Mouse (Mus musculus): ENCODE measurements around the gene Ppp1r3g. TPM values are rescaled to one million over a fixed set of nuclear protein-coding genes. Genes with fewer than 3 reads are reported as not detected.
"Not testable (repeated sequence)": the region's sequence is repeated elsewhere in the genome, so short reads cannot be mapped to it uniquely, and the experiment has no call there.

The Ppp1r3g gene
- total RNA-seq, 2 experiments from 2014 or later: 16.5 to 17.1 TPM

- DNase-seq (ENCODE audit: low spot score in 2 of 2): no peak
- intact Hi-C loops (cut with DNase I): no loop called here
Observed at GRCm38 (mm10) chr13:35989329-35989728, 30.7 kb downstream of the Ppp1r3g start.

- DNase-seq (ENCODE audit: low spot score in 2 of 2); intact Hi-C loops (cut with DNase I): not testable (repeated sequence)
Observed at GRCm38 (mm10) chr13:35991185-35991584, 32.5 kb downstream of the Ppp1r3g start.

DNA sequence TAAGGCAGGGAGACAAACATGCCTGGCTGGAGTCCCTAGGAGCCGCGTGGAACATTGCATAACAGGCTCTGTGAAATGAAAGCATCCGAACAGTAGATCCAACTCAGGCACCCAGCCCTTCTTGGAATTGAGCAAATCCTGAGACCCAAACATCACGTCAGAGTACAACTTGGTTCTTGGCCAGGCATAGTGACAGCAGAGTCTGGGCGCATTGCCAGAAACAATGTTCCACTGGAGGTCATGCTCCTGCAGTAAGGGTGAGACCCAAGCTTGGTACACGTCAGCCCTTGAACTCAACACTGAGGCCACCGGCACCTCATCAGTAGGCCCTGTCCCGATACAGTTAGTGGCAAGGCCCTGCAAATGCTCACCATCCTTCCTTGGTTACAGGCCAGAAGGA, 35.4 kb downstream of the Ppp1r3g start:
- peak; percentile 45 to 60 for DNase-seq (ENCODE audit: low spot score in 2 of 2)
- intact Hi-C loops (cut with DNase I): no loop called here

GRCm38 (mm10) chr13:35995231-35995630, 36.6 kb downstream of the Ppp1r3g start:
- intact Hi-C loops (cut with DNase I): no loop called here
- DNase-seq (ENCODE audit: low spot score in 2 of 2): no peak

- intact Hi-C loops (cut with DNase I): no loop called here
- no peak for DNase-seq (ENCODE audit: low spot score in 2 of 2)
Observed at GRCm38 (mm10) chr13:35995696-35996426, 37.2 kb downstream of the Ppp1r3g start.

GRCm38 (mm10) chr13:35997606-35998005, 39.0 kb downstream of the Ppp1r3g start:
- DNase-seq (ENCODE audit: low spot score in 2 of 2): no peak
- intact Hi-C loops (cut with DNase I): no loop called here

GRCm38 (mm10) chr13:36000798-36001197, 42.2 kb downstream of the Ppp1r3g start:
- intact Hi-C loops (cut with DNase I): no loop called here
- no peak for DNase-seq (ENCODE audit: low spot score in 2 of 2)

GRCm38 (mm10) chr13:36009981-36010380, 51.3 kb downstream of the Ppp1r3g start:
- intact Hi-C loops (cut with DNase I): no loop called here
- no peak for DNase-seq (ENCODE audit: low spot score in 2 of 2)

GRCm38 (mm10) chr13:36015636-36016035, 57.0 kb downstream of the Ppp1r3g start:
- no peak for DNase-seq (ENCODE audit: low spot score in 2 of 2)
- intact Hi-C loops (cut with DNase I): loop anchor here (5.0 kb wide), 1 partner anchor 102 kb away; the partner anchor contains the start of genes Fars2 and Lyrm4

GRCm38 (mm10) chr13:36018017-36018416, 59.4 kb downstream of the Ppp1r3g start:
- intact Hi-C loops (cut with DNase I): loop anchor here (5.0 kb wide), 1 partner anchor 99 kb away; the partner anchor contains the start of genes Fars2 and Lyrm4
- DNase-seq (ENCODE audit: low spot score in 2 of 2): no peak

- intact Hi-C loops (cut with DNase I): loop anchor here (2.0 to 10.0 kb wide), 3 partner anchors 98 to 1293 kb away; partner anchors contain the start of genes Fars2 and Lyrm4
- DNase-seq (ENCODE audit: low spot score in 2 of 2): peak; percentile 53
Observed at GRCm38 (mm10) chr13:36019309-36020274, 61.0 kb downstream of the Ppp1r3g start.

Other genes starting within 250 kb of the Ppp1r3g start
- 1 to 10 TPM; 5.0 to 5.4 TPM for gene Rpp40, start 52.5 kb upstream of the Ppp1r3g start, total RNA-seq (2021)
- 10 to 100 TPM; 34.6 to 35.7 TPM for gene Fars2, start 158.6 kb downstream of the Ppp1r3g start, total RNA-seq (2021)
- 10 to 100 TPM; 21.7 to 23.0 TPM for gene Lyrm4, start 158.7 kb downstream of the Ppp1r3g start, total RNA-seq (2021)